Mouse (Mus musculus): Measurements from ENCODE around the gene Scamp3. TPM values are rescaled to one million over a fixed set of nuclear protein-coding genes. Genes with fewer than 3 reads are reported as not detected.
A peak's percentile ranks its signal among the peaks of the same experiment; 100 is the strongest.

Gene Scamp3
- total and polyA plus RNA-seq, 3 experiments: 101 to 287 TPM; not detected in 1

GRCm38 (mm10) chr3:89161786-89162185 lies 15.5 kb upstream of the Scamp3 start:
- Histone ChIP-seq H3K79me2 (ENCODE audit: control insufficient read depth, insufficient read depth, low read length, poor library complexity) (peaks cover 22% of the 10 kb centered on the region), H3K9ac (ENCODE audit: control insufficient read depth, low read depth, low read length, poor library complexity, severe bottlenecking) (no peak overlapping the region), H3K27me3 (ENCODE audit: control insufficient read depth in 1 of 2, insufficient read depth in 2 of 2, low read length in 2 of 2) (no peaks in the 10 kb centered on the region), H3K4me3 (ENCODE audit: control insufficient read depth in 1 of 2, insufficient read depth in 1 of 2, low read depth in 2 of 2, low read length in 2 of 2) (no peak overlapping the region), H3K4me1 (ENCODE audit: control insufficient read depth in 1 of 2, insufficient read depth in 2 of 2, low read length in 2 of 2) (peaks cover 10 to 29% of the 10 kb centered on the region in 2 experiments), H3K27ac (ENCODE audit: control insufficient read depth, low read depth, low read length) (no peak overlapping the region), H3K9me3 (replicated peaks; ENCODE audit: insufficient read depth, low read length) (no peaks in the 10 kb centered on the region), H3K36me3 (ENCODE audit: control insufficient read depth in 1 of 2, insufficient read depth in 2 of 2, low read length in 2 of 2) (peaks cover 0 to 21% of the 10 kb centered on the region in 2 experiments; a peak in 2 of 4 replicates)
- peak; percentile 53; the same call in 1 of the 2 replicates for TF ChIP-seq ZNF384 (IDR thresholded peaks at IDR 0.05; ENCODE audit: low read depth, low read length)
- TF ChIP-seq SMC3 (IDR thresholded peaks at IDR 0.05; ENCODE audit: low read depth, low read length): no peak
- no peak for TF ChIP-seq CHD1 (IDR thresholded peaks at IDR 0.05; ENCODE audit: low read depth, low read length)
- no peak for TF ChIP-seq TAL1 (IDR thresholded peaks at IDR 0.05; ENCODE audit: low read length)
- no peak for TF ChIP-seq SIN3A (IDR thresholded peaks at IDR 0.05; ENCODE audit: low read length)
- DNase-seq (ENCODE audit: low read depth, low spot score): no peak

GRCm38 (mm10) chr3:89163123-89163522 lies 14.2 kb upstream of the Scamp3 start:
- Histone ChIP-seq H3K27me3 (ENCODE audit: control insufficient read depth in 1 of 2, insufficient read depth in 2 of 2, low read length in 2 of 2) (no peaks in the 10 kb centered on the region), H3K36me3 (ENCODE audit: control insufficient read depth in 1 of 2, insufficient read depth in 2 of 2, low read length in 2 of 2) (peaks cover 7 to 19% of the 10 kb centered on the region in 2 experiments), H3K9me3 (replicated peaks; ENCODE audit: insufficient read depth, low read length) (no peaks in the 10 kb centered on the region), H3K79me2 (ENCODE audit: control insufficient read depth, insufficient read depth, low read length, poor library complexity) (peaks cover 27% of the 10 kb centered on the region), H3K4me1 (ENCODE audit: control insufficient read depth in 1 of 2, insufficient read depth in 2 of 2, low read length in 2 of 2) (peaks cover 10 to 26% of the 10 kb centered on the region in 2 experiments), H3K27ac (ENCODE audit: control insufficient read depth, low read depth, low read length) (peak overlapping the region; percentile 89), H3K4me3 (ENCODE audit: control insufficient read depth in 1 of 2, insufficient read depth in 1 of 2, low read depth in 2 of 2, low read length in 2 of 2) (peak overlapping the region; percentile 76 to 80), H3K9ac (ENCODE audit: control insufficient read depth, low read depth, low read length, poor library complexity, severe bottlenecking) (peak overlapping the region; percentile 95)
- TF ChIP-seq TCF12 (IDR thresholded peaks at IDR 0.05; ENCODE audit: low read depth, low read length) (no peak), SIN3A (IDR thresholded peaks at IDR 0.05; ENCODE audit: low read length) (no peak), SMC3 (IDR thresholded peaks at IDR 0.05; ENCODE audit: low read depth, low read length) (no peak), ZMIZ1 (IDR thresholded peaks at IDR 0.05; ENCODE audit: low read depth, low read length) (no peak), JUND (IDR thresholded peaks at IDR 0.05; ENCODE audit: low read depth, low read length) (peak; percentile 50; the same call in 1 of the 2 replicates)
- DNase-seq (ENCODE audit: low read depth, low spot score): peak; percentile 64

- Histone ChIP-seq H3K4me3 (ENCODE audit: control insufficient read depth in 1 of 2, insufficient read depth in 1 of 2, low read depth in 2 of 2, low read length in 2 of 2) (peak overlapping the region; percentile 76 to 80), H3K27me3 (ENCODE audit: control insufficient read depth in 1 of 2, insufficient read depth in 2 of 2, low read length in 2 of 2) (no peaks in the 10 kb centered on the region), H3K27ac (ENCODE audit: control insufficient read depth, low read depth, low read length) (peak overlapping the region; percentile 89), H3K4me1 (ENCODE audit: control insufficient read depth in 1 of 2, insufficient read depth in 2 of 2, low read length in 2 of 2) (peaks cover 10 to 26% of the 10 kb centered on the region in 2 experiments), H3K9ac (ENCODE audit: control insufficient read depth, low read depth, low read length, poor library complexity, severe bottlenecking) (peak overlapping the region; percentile 95), H3K79me2 (ENCODE audit: control insufficient read depth, insufficient read depth, low read length, poor library complexity) (peaks cover 27% of the 10 kb centered on the region), H3K36me3 (ENCODE audit: control insufficient read depth in 1 of 2, insufficient read depth in 2 of 2, low read length in 2 of 2) (peaks cover 8 to 19% of the 10 kb centered on the region in 2 experiments), H3K9me3 (replicated peaks; ENCODE audit: insufficient read depth, low read length) (no peaks in the 10 kb centered on the region)
- peak; percentile 75 for DNase-seq (ENCODE audit: low read depth, low spot score)
- TF ChIP-seq ZMIZ1 (IDR thresholded peaks at IDR 0.05; ENCODE audit: low read depth, low read length) (no peak), CHD2 (IDR thresholded peaks at IDR 0.05; ENCODE audit: low read length) (no peak), MAFK (IDR thresholded peaks at IDR 0.05; ENCODE audit: borderline replicate concordance, low read depth, low read length) (no peak), ZKSCAN1 (IDR thresholded peaks at IDR 0.05; ENCODE audit: low read depth, low read length) (0 out of 2 replicates have a peak, but pooled peaks have one; percentile 22), EP300 (IDR thresholded peaks at IDR 0.05; ENCODE audit: low read depth in 1 of 2, low read length in 2 of 2) (0 out of 4 replicates have a peak, but pooled peaks of 1 of the 2 experiments have one; percentile 28), RAD21 (IDR thresholded peaks at IDR 0.05; ENCODE audit: low read depth, low read length) (no peak), GATA1 (IDR thresholded peaks at IDR 0.05; ENCODE audit: low read depth, low read length) (no peak), E2F4 (IDR thresholded peaks at IDR 0.05; ENCODE audit: borderline replicate concordance, low read depth, low read length) (no peak; the same call in 1 of the 2 replicates), NRF1 (IDR thresholded peaks at IDR 0.05; ENCODE audit: insufficient read depth, low read depth, low read length, poor library complexity, severe bottlenecking) (0 out of 2 replicates have a peak, but pooled peaks have one; percentile 5), ETS1 (IDR thresholded peaks at IDR 0.05; ENCODE audit: low read depth, low read length) (no peak), TAL1 (IDR thresholded peaks at IDR 0.05; ENCODE audit: low read length) (no peak), SMC3 (IDR thresholded peaks at IDR 0.05; ENCODE audit: low read depth, low read length) (no peak), ELF1 (IDR thresholded peaks at IDR 0.05; ENCODE audit: low read depth, low read length) (no peak), MAX (IDR thresholded peaks at IDR 0.05; ENCODE audit: low read length) (peak; percentile 16; the same call in 1 of the 2 replicates), HCFC1 (IDR thresholded peaks at IDR 0.05; ENCODE audit: low read depth, low read length) (peak; percentile 8; the same call in 1 of the 2 replicates), POLR2A (IDR thresholded peaks at IDR 0.05; ENCODE audit: control insufficient read depth in 1 of 2, insufficient read depth in 1 of 2, low read depth in 1 of 2, low read length in 2 of 2, poor library complexity in 1 of 2) (no peak), RCOR1 (IDR thresholded peaks at IDR 0.05; ENCODE audit: low read depth, low read length) (peak; percentile 21; the same call in 1 of the 2 replicates), MAZ (IDR thresholded peaks at IDR 0.05; ENCODE audit: low read depth, low read length) (no peak), POLR2AphosphoS2 (IDR thresholded peaks at IDR 0.05; ENCODE audit: low read length) (no peak)
Measured at GRCm38 (mm10) chr3:89163643-89164245, 13.5 kb upstream of the Scamp3 start.
